Mouse (Mus musculus): ENCODE measurements around the gene Ugt1a6a. TPM values are rescaled to one million over a fixed set of nuclear protein-coding genes. Genes with fewer than 3 reads are reported as not detected.

Gene Ugt1a6a
- polyA plus RNA-seq, 1 experiment from 2014 or later = 1.1 TPM

GRCm38 (mm10) chr1:88267489-88267888 lies 132.9 kb downstream of the Ugt1a6a start:
- Histone ChIP-seq H3K9ac (no peak overlapping the region), H3K9me3 (0 out of 2 replicates have a peak, but pooled peaks cover 14% of the 10 kb centered on the region), H3K36me3 (peaks cover 87% of the 10 kb centered on the region), H3K27me3 (no peaks in the 10 kb centered on the region), H3K4me1 (no peaks in the 10 kb centered on the region), H3K4me2 (replicated peaks) (no peak overlapping the region), H3K27ac (no peak overlapping the region), H3K4me3 (no peak overlapping the region)
- WGBS = 92% methylated on average over 6 of the region's 6 CpGs
- ATAC-seq (ENCODE audit: insufficient number of reproducible peaks, insufficient read depth, low FRiP score, low TSS enrichment) = no peak

DNA sequence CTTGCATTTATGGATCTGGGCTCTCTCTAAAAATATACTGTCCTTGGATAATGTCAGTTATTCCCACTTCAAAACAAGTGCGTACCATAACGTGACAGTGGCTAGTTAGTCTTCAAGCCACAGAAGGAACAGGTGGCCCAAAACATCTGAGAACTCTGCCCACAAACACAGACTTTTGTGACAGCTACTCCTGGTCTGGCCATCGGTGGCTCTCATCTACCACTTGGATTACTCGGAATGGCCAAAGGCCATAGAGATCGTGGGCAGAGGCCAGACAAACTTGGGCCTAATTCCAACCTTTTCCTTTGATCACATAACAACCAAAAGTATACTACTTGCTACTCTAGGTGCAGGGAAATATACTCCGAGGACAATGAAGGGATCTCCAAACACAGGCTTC lies 133.5 kb downstream of the Ugt1a6a start:
- Histone ChIP-seq H3K27ac (no peak overlapping the region), H3K9me3 (0 out of 2 replicates have a peak, but pooled peaks cover 14% of the 10 kb centered on the region), H3K4me2 (replicated peaks) (no peak overlapping the region), H3K9ac (no peak overlapping the region), H3K36me3 (peaks cover 87% of the 10 kb centered on the region), H3K27me3 (no peaks in the 10 kb centered on the region), H3K4me3 (no peak overlapping the region), H3K4me1 (no peaks in the 10 kb centered on the region)
- ATAC-seq (ENCODE audit: insufficient number of reproducible peaks, insufficient read depth, low FRiP score, low TSS enrichment) = no peak
- WGBS = 86% methylated on average over 6 of the region's 6 CpGs

Other genes with a start within 250 kb of the Ugt1a6a start
- gene Usp40, start 126.3 kb upstream of the Ugt1a6a start, polyA plus RNA-seq (2016; fragmentation: Nextera tagmentation; extraction: Ambion mirVana) = 53.1 and 53.2 TPM in 2 replicates
- gene Ugt1a10, start 79.4 kb upstream of the Ugt1a6a start, polyA plus RNA-seq (2016; fragmentation: Nextera tagmentation; extraction: Ambion mirVana) = not detected in 2 replicates
- gene Ugt1a9, start 64.0 kb upstream of the Ugt1a6a start, polyA plus RNA-seq (2016; fragmentation: Nextera tagmentation; extraction: Ambion mirVana) = not detected in 2 replicates
- not detected in 2 replicates for gene Ugt1a8, start 47.0 kb upstream of the Ugt1a6a start, polyA plus RNA-seq (2016; fragmentation: Nextera tagmentation; extraction: Ambion mirVana)
- gene Ugt1a7c, start 39.7 kb upstream of the Ugt1a6a start, polyA plus RNA-seq (2016; fragmentation: Nextera tagmentation; extraction: Ambion mirVana) = 0.63 and 0.66 TPM in 2 replicates
- gene Ugt1a6b, start 31.6 kb upstream of the Ugt1a6a start, polyA plus RNA-seq (2016; fragmentation: Nextera tagmentation; extraction: Ambion mirVana) = not detected in 2 replicates
- not detected in 2 replicates for gene Ugt1a5, start 31.2 kb downstream of the Ugt1a6a start, polyA plus RNA-seq (2016; fragmentation: Nextera tagmentation; extraction: Ambion mirVana)
- gene Ugt1a2, start 65.8 kb downstream of the Ugt1a6a start, polyA plus RNA-seq (2016; fragmentation: Nextera tagmentation; extraction: Ambion mirVana) = not detected in 2 replicates
- 16.1 and 17.0 TPM in 2 replicates for gene Dnajb3, start 71.0 kb downstream of the Ugt1a6a start, polyA plus RNA-seq (2016; fragmentation: Nextera tagmentation; extraction: Ambion mirVana)
- gene Ugt1a1, start 77.2 kb downstream of the Ugt1a6a start, polyA plus RNA-seq (2016; fragmentation: Nextera tagmentation; extraction: Ambion mirVana) = not detected in 2 replicates
- gene Mroh2a, start 92.2 kb downstream of the Ugt1a6a start, polyA plus RNA-seq (2016; fragmentation: Nextera tagmentation; extraction: Ambion mirVana) = 0.80 and 1.6 TPM in 2 replicates
- 231 and 234 TPM in 2 replicates for gene Hjurp, start 142.8 kb downstream of the Ugt1a6a start, polyA plus RNA-seq (2016; fragmentation: Nextera tagmentation; extraction: Ambion mirVana)
- not detected in 2 replicates for gene Trpm8, start 142.9 kb downstream of the Ugt1a6a start, polyA plus RNA-seq (2016; fragmentation: Nextera tagmentation; extraction: Ambion mirVana)

Data from embryonic facial prominence, embryonic 12.5 days (tissue).